Mouse (Mus musculus): ENCODE data around the gene Rtn1. TPM values are rescaled to one million over a fixed set of nuclear protein-coding genes. Genes with fewer than 3 reads are reported as not detected.

Gene Rtn1
- total and polyA plus RNA-seq, 3 experiments: 0.44 TPM; not detected in 2

DNA sequence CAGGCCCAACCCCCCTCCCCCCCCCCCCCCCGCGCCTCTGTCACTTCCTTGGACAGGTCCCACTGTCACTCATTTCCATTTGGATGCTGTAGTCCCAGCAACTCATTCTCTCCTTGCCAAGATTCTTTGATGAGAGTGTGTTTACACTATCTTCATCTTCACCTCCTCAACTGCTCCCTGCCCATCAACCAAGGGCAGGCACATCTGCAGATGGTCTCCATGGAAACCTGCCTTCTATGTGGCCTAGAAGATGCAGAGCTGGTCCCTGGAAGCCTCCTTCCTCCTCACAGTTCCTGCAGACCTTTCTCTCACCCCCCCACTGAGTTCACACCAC lies 42.8 kb downstream of the Rtn1 start:
- TF ChIP-seq TAL1 (conservative IDR thresholded peaks at IDR 0.05; ENCODE audit: low read depth, low read length) (no peak), CTCF (IDR thresholded peaks at IDR 0.05; ENCODE audit: low read depth, low read length) (no peak), GATA1 (IDR thresholded peaks at IDR 0.05; ENCODE audit: borderline replicate concordance, low read length) (no peak), POLR2AphosphoS5 (IDR thresholded peaks at IDR 0.05; ENCODE audit: insufficient replicate concordance, low read depth, low read length) (no peak), GATA2 (IDR thresholded peaks at IDR 0.05; ENCODE audit: borderline replicate concordance, low read depth, low read length) (no peak)
- Histone ChIP-seq H3K4me1 (ENCODE audit: insufficient read depth, low read depth, low read length) (no peaks in the 10 kb centered on the region), H3K9me3 (replicated peaks) (no peaks in the 10 kb centered on the region), H3K36me3 (replicated peaks) (no peaks in the 10 kb centered on the region), H3K4me3 (ENCODE audit: low read depth, low read length) (no peak overlapping the region), H3K27me3 (ENCODE audit: insufficient read depth, low read length) (0 out of 2 replicates have a peak, but pooled peaks cover 3% of the 10 kb centered on the region)
- DNase-seq (ENCODE audit: low spot score) (no peak), ATAC-seq (ENCODE audit: extremely low read depth, insufficient number of reproducible peaks, low FRiP score, poor library complexity, severe bottlenecking) (no peak)

DNA sequence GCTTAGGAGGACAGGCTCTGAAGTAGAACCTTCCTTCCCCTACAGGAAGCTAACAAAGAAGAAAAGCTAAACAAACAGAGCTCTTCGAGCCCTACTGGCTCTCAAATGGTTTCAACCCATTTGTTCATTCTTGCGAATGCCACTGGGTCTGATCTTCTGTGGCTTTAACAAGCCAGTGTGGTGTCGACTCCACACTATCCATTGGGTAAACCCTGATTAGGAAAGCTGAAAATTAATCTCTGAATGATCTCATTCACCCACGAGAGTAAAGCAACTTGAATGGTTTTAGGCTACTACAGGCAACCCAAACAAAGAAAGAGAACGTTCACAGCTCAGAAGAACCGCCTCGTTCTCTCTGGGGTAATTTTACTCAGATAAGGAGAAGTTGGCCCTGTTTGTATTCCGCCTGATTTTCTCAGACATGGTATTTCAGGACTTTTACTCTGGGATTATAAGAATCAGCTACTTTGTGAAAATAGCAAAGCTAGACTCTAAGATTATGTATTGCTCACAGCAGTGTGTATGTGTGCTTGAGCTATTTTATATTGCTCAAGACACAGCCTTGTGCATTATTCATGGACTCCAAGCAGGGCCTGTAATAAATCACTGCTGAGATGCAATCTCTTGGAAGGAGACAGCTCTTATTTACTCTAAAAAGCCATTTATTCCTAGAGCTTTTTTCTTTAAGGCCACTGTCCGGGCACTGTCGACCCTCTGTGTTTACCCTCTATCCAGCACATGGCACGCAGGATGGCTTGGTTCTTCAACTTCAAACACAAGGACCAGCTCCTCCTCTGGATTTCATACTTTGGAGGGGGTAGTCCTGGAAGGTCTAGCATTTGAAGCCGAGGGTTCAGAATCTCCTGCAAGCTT lies 43.4 kb downstream of the Rtn1 start:
- Histone ChIP-seq H3K4me1 (ENCODE audit: insufficient read depth, low read depth, low read length) (no peaks in the 10 kb centered on the region), H3K36me3 (replicated peaks) (no peaks in the 10 kb centered on the region), H3K9me3 (replicated peaks) (no peaks in the 10 kb centered on the region), H3K27me3 (ENCODE audit: insufficient read depth, low read length) (0 out of 2 replicates have a peak, but pooled peaks cover 3% of the 10 kb centered on the region), H3K4me3 (ENCODE audit: low read depth, low read length) (no peak overlapping the region)
- no peak for DNase-seq (ENCODE audit: low spot score)
- ATAC-seq (ENCODE audit: extremely low read depth, insufficient number of reproducible peaks, low FRiP score, poor library complexity, severe bottlenecking): no peak
- TF ChIP-seq GATA2 (IDR thresholded peaks at IDR 0.05; ENCODE audit: borderline replicate concordance, low read depth, low read length) (no peak), CTCF (IDR thresholded peaks at IDR 0.05; ENCODE audit: low read depth, low read length) (no peak), POLR2AphosphoS5 (IDR thresholded peaks at IDR 0.05; ENCODE audit: insufficient replicate concordance, low read depth, low read length) (no peak), TAL1 (conservative IDR thresholded peaks at IDR 0.05; ENCODE audit: low read depth, low read length) (no peak), GATA1 (IDR thresholded peaks at IDR 0.05; ENCODE audit: borderline replicate concordance, low read length) (no peak)

DNA sequence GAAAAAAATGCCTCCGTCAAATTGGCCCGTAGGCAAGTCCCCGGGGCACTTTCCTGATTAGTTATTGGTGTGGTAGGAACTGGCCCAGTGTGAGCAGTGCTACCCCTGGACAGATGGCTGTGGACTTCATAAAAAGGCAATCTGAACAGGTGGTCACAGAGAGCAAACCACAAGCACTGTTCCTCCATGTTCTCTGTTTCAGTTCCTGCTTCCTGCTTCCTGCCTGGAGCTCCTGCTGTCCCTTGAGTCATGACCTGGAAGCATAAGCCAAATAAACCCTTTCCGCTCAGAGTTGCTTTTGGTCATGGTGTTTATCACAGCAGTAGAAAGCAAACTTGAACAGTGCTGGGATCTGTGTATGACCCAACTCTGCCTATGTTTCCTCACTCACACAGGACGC lies 44.3 kb downstream of the Rtn1 start:
- no peak for ATAC-seq (ENCODE audit: extremely low read depth, insufficient number of reproducible peaks, low FRiP score, poor library complexity, severe bottlenecking)

DNA sequence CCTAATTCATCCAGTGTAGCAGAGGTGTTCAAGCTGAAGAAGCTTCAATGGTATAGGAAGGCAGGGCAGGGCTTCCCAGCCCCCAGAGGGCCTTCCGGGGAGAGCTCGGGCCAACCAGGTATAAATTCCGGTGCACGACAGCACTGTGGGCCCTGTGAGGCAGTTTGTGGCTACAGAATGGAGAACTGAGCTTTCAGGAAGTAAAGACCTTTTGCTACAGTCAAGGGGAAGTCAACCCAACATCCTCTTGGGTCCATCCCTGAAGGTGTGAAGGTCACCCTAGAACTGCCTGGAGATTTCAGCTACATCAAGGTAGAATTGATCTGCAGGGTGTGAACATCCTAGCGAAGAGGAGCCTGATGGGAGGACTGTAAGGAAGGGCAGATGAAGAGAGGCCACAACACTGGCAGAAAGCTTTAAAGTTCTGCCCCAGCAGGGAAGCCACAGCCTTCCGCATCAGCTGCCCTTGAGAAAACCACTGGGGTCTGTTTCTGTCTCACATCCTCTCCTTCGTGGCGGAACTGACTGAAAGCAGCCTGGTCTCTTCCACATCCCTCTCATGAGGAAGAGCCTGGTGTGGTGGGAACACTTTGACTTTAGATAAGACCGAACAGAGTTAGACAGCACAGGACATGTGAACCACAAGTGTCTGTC lies 47.0 kb downstream of the Rtn1 start:
- H3K4me1 ChIP-seq (ENCODE audit: insufficient read depth, low read depth, low read length): no peaks in the 10 kb centered on the region
- no peak for TF ChIP-seq CTCF (IDR thresholded peaks at IDR 0.05; ENCODE audit: low read depth, low read length)
- no peak for TF ChIP-seq TAL1 (conservative IDR thresholded peaks at IDR 0.05; ENCODE audit: low read depth, low read length)
- no peak for ATAC-seq (ENCODE audit: extremely low read depth, insufficient number of reproducible peaks, low FRiP score, poor library complexity, severe bottlenecking)
- H3K36me3 ChIP-seq (replicated peaks): no peaks in the 10 kb centered on the region
- DNase-seq (ENCODE audit: low spot score): no peak
- H3K9me3 ChIP-seq (replicated peaks): no peaks in the 10 kb centered on the region
- 0 out of 2 replicates have a peak, but pooled peaks cover 2% of the 10 kb centered on the region for H3K27me3 ChIP-seq (ENCODE audit: insufficient read depth, low read length)
- no peak overlapping the region for H3K4me3 ChIP-seq (ENCODE audit: low read depth, low read length)

More for the DNA sequence above, 44.3 kb downstream of the Rtn1 start:
- TF ChIP-seq GATA2 (IDR thresholded peaks at IDR 0.05; ENCODE audit: borderline replicate concordance, low read depth, low read length) (no peak), CTCF (IDR thresholded peaks at IDR 0.05; ENCODE audit: low read depth, low read length) (no peak), GATA1 (IDR thresholded peaks at IDR 0.05; ENCODE audit: borderline replicate concordance, low read length) (no peak), POLR2AphosphoS5 (IDR thresholded peaks at IDR 0.05; ENCODE audit: insufficient replicate concordance, low read depth, low read length) (no peak), TAL1 (conservative IDR thresholded peaks at IDR 0.05; ENCODE audit: low read depth, low read length) (no peak)
- Histone ChIP-seq H3K36me3 (replicated peaks) (no peaks in the 10 kb centered on the region), H3K4me1 (ENCODE audit: insufficient read depth, low read depth, low read length) (no peaks in the 10 kb centered on the region), H3K9me3 (replicated peaks) (no peaks in the 10 kb centered on the region), H3K4me3 (ENCODE audit: low read depth, low read length) (no peak overlapping the region), H3K27me3 (ENCODE audit: insufficient read depth, low read length) (0 out of 2 replicates have a peak, but pooled peaks cover 3% of the 10 kb centered on the region)
- no peak for DNase-seq (ENCODE audit: low spot score)

DNA sequence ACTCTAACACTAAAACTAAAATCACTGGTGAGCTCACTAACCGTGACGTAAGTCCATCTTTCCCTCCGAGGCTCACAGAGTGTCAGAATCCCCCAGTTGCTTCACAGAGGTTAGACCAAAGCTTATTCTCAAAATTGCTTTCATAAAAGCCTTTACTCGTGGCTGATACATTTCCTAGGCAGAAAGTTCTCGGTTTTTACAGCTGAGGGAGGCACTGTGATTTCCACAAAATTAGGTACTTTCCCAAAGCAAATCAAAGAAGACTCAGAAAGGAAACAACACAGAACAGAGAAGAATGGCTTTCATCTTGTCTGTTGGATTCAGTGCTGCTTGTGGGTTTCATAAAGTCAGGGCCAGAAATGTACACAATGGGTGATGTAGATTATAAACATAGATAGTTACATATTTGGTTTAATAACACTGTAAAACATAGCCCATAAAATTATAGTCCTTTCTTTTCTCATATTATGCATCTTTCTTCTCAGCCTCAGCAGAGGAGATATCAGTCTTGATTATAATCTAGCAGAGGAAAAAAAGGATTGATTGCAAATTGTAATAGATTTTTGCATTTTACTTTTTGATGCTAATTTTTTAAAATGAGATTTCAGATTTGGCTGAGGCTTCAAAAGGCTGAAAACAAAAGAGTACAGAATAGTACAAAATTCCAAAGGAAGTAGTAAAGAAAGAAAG lies 47.8 kb downstream of the Rtn1 start:
- no peaks in the 10 kb centered on the region for H3K9me3 ChIP-seq (replicated peaks)
- no peak for ATAC-seq (ENCODE audit: extremely low read depth, insufficient number of reproducible peaks, low FRiP score, poor library complexity, severe bottlenecking)
- no peaks in the 10 kb centered on the region for H3K4me1 ChIP-seq (ENCODE audit: insufficient read depth, low read depth, low read length)
- no peak for TF ChIP-seq CTCF (IDR thresholded peaks at IDR 0.05; ENCODE audit: low read depth, low read length)
- TF ChIP-seq GATA1 (IDR thresholded peaks at IDR 0.05; ENCODE audit: borderline replicate concordance, low read length): no peak
- TF ChIP-seq GATA2 (IDR thresholded peaks at IDR 0.05; ENCODE audit: borderline replicate concordance, low read depth, low read length): no peak
- TF ChIP-seq TAL1 (conservative IDR thresholded peaks at IDR 0.05; ENCODE audit: low read depth, low read length): no peak
- no peak for TF ChIP-seq POLR2AphosphoS5 (IDR thresholded peaks at IDR 0.05; ENCODE audit: insufficient replicate concordance, low read depth, low read length)
- no peak for DNase-seq (ENCODE audit: low spot score)
- no peak overlapping the region for H3K4me3 ChIP-seq (ENCODE audit: low read depth, low read length)
- H3K27me3 ChIP-seq (ENCODE audit: insufficient read depth, low read length): 0 out of 2 replicates have a peak, but pooled peaks cover 2% of the 10 kb centered on the region
- H3K36me3 ChIP-seq (replicated peaks): no peaks in the 10 kb centered on the region

DNA sequence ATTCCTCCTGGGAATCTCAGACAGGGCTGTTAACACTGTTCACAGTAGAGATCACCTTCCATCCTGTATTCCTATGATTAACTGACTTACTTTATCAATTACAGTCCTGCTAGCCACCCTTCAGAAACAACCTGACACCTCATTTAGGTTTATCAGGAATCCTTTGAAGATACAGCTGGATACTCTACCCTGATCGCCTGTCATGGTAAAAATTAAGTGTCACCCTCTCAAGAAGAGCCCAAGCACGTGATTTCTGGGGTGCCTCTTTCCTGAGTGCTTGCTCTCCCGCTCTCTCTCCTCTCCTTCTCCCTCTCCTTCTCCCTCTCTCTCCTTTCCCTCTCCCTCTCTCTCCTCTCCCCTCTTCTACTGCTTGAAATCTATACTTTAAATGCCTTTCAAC lies 49.0 kb downstream of the Rtn1 start:
- 0 out of 2 replicates have a peak, but pooled peaks cover 2% of the 10 kb centered on the region for H3K27me3 ChIP-seq (ENCODE audit: insufficient read depth, low read length)
- ATAC-seq (ENCODE audit: extremely low read depth, insufficient number of reproducible peaks, low FRiP score, poor library complexity, severe bottlenecking) (no peak), DNase-seq (ENCODE audit: low spot score) (no peak)
- H3K4me1 ChIP-seq (ENCODE audit: insufficient read depth, low read depth, low read length): no peaks in the 10 kb centered on the region
- no peaks in the 10 kb centered on the region for H3K36me3 ChIP-seq (replicated peaks)
- TF ChIP-seq TAL1 (conservative IDR thresholded peaks at IDR 0.05; ENCODE audit: low read depth, low read length) (no peak), CTCF (IDR thresholded peaks at IDR 0.05; ENCODE audit: low read depth, low read length) (no peak), POLR2AphosphoS5 (IDR thresholded peaks at IDR 0.05; ENCODE audit: insufficient replicate concordance, low read depth, low read length) (no peak), GATA2 (IDR thresholded peaks at IDR 0.05; ENCODE audit: borderline replicate concordance, low read depth, low read length) (no peak), GATA1 (IDR thresholded peaks at IDR 0.05; ENCODE audit: borderline replicate concordance, low read length) (no peak)
- H3K9me3 ChIP-seq (replicated peaks): no peaks in the 10 kb centered on the region
- H3K4me3 ChIP-seq (ENCODE audit: low read depth, low read length): no peak overlapping the region
